29 mouse cellular contexts compared by ENCODE assay signal in the genomic region with DNA sequence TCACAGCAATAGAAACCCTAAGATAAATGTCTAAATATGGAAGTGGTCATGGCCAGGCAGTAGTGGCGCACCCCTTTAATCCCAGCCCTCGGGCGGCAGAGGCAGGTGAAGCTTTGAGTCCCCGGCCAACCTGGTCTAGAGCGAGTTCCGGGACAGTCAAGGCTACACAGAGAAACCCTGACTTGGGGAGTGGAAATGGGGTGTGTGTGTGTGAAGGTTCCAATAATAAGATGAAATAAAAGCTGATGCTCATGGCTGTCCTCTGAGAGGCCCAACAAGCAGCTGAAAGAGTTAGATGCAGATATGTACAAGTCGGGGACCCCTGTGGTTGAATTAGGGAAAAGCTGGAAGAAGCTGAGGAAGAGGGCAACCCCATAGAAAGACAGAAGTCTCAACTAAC. TPM values are rescaled to one million over a fixed set of nuclear protein-coding genes. Genes with fewer than 3 reads are reported as not detected.
"Had no signal": no experiment of that assay in that cellular context is flagged by ENCODE, and none has a peak within 500 bp of the region (broad histone marks: within the 10 kb centered on the region; RNA-seq: fewer than 3 reads in every experiment).

No protein-coding gene starts in this region.

- H3K4me1 ChIP-seq: embryonic facial prominence, embryonic 10.5 days; forebrain, embryonic 10.5 days; forebrain, embryonic 12.5 days had no signal

- H3K9ac ChIP-seq: embryonic facial prominence, embryonic 12.5 days; embryonic facial prominence, embryonic 13.5 days; embryonic facial prominence, embryonic 15.5 days; forebrain, embryonic 12.5 days; forebrain, embryonic 13.5 days; forebrain, embryonic 15.5 days; forebrain, postnatal 0 days had no signal

- DNase-seq: cerebellum, adult 2 months; cerebellum, adult 8-10 months; cerebellum, adult 9-10 months; cerebellum, adult 9-11 months; cerebellum, postnatal 10 days; cerebellum, postnatal 14 days; cerebellum, postnatal 25 days; cerebellum, postnatal 36 days; embryo, embryonic 11 days; forebrain, postnatal 0 days; gastrocnemius, adult 2 months; gastrocnemius, postnatal 10 days; gastrocnemius, postnatal 14 days; gastrocnemius, postnatal 25 days; gastrocnemius, postnatal 36 days; heart, adult 18-20 months; heart, adult 2 months had no signal

- H3K9me3 ChIP-seq: embryonic facial prominence, embryonic 10.5 days; embryonic facial prominence, embryonic 12.5 days; embryonic facial prominence, embryonic 13.5 days; embryonic facial prominence, embryonic 15.5 days; forebrain, embryonic 10.5 days; forebrain, embryonic 12.5 days; forebrain, embryonic 13.5 days; forebrain, embryonic 15.5 days had no signal

- H3K27me3 ChIP-seq: embryonic facial prominence, embryonic 12.5 days; embryonic facial prominence, embryonic 13.5 days; embryonic facial prominence, embryonic 15.5 days; forebrain, embryonic 12.5 days; forebrain, embryonic 13.5 days; forebrain, embryonic 15.5 days had no signal

- ATAC-seq: forebrain, embryonic 13.5 days; forebrain, embryonic 14.5 days; forebrain, embryonic 15.5 days; forebrain, embryonic 16.5 days; forebrain, postnatal 0 days had no signal

- H3K4me3 ChIP-seq: embryonic facial prominence, embryonic 10.5 days; embryonic facial prominence, embryonic 12.5 days; embryonic facial prominence, embryonic 13.5 days; embryonic facial prominence, embryonic 15.5 days; erythroblast, embryonic 14.5 days; forebrain, embryonic 10.5 days; forebrain, embryonic 12.5 days; forebrain, embryonic 13.5 days; forebrain, embryonic 15.5 days; gastrocnemius, adult 2 months; heart, adult 2 months had no signal

- H3K27ac ChIP-seq: embryonic facial prominence, embryonic 10.5 days; embryonic facial prominence, embryonic 12.5 days; embryonic facial prominence, embryonic 13.5 days; embryonic facial prominence, embryonic 15.5 days; forebrain, embryonic 10.5 days; forebrain, embryonic 12.5 days; forebrain, embryonic 13.5 days; forebrain, embryonic 15.5 days; gastrocnemius, adult 2 months; heart, adult 2 months had no signal

- H3K4me2 ChIP-seq: embryonic facial prominence, embryonic 12.5 days; embryonic facial prominence, embryonic 13.5 days; embryonic facial prominence, embryonic 15.5 days; forebrain, embryonic 12.5 days; forebrain, embryonic 13.5 days; forebrain, embryonic 15.5 days had no signal

RNA-seq across cellular contexts. Expression of a gene that starts 53.8 kb away (rescaled TPM):
- polyA plus RNA-seq: cerebellum, adult 2 months; forebrain, embryonic 10.5 days; forebrain, embryonic 11.5 days; forebrain, embryonic 12.5 days; forebrain, embryonic 13.5 days; forebrain, embryonic 14.5 days; forebrain, embryonic 15.5 days; forebrain, embryonic 16.5 days; forebrain, postnatal 0 days had no signal
